8 mouse cellular contexts compared by ENCODE assay signal in the genomic region with DNA sequence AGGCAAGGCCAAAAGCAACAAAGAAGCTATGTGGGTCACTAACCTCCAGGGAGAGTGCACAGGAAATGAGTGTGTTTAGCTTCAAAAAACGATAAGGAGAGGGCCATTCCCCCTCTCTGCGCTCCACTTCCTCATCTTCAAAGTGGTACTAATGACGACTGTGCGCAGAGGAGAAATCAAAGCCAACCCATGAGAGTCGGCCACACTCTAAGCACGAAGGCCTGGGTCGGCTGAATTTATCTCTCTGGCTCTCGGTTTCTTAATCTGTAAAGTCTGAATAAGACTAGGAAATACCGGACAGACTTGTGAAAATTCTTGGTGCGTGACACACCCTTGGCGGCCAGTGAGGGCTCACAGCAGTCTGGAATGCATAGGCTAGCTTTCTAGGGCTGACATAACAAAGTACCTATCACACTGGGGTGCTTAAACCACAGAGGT.
DNase-seq lines count a peak whose midpoint lies in the region; ATAC-seq and TF ChIP-seq lines count a peak whose summit lies in the region.

No protein-coding gene starts in this region.

- H3K36me3 ChIP-seq in heart, embryonic 16.5 days (ENCODE audit: control insufficient read depth, insufficient read depth) = no peaks in the 10 kb centered on the region
- H3K36me3 ChIP-seq in limb, embryonic 14.5 days (ENCODE audit: control insufficient read depth, insufficient read depth, low read length) = no peaks in the 10 kb centered on the region
- H3K36me3 ChIP-seq in midbrain, embryonic 14.5 days (ENCODE audit: control insufficient read depth, insufficient read depth, low read length) = no peaks in the 10 kb centered on the region

- no peak for TF ChIP-seq POLR2A in limb, embryonic 14.5 days (IDR thresholded peaks at IDR 0.05; ENCODE audit: borderline replicate concordance, extremely low read depth, insufficient read depth, insufficient read length)

- 0 out of 2 replicates have a peak overlapping the region, but pooled peaks have one; percentile 24 for H3K4me2 ChIP-seq in heart, embryonic 16.5 days (ENCODE audit: low read depth, low read length)
- no peak overlapping the region; the same call in 1 of the 2 replicates for H3K4me2 ChIP-seq in limb, embryonic 14.5 days (replicated peaks; ENCODE audit: low read depth, low read length, severe bottlenecking)
- H3K4me2 ChIP-seq in midbrain, embryonic 14.5 days (ENCODE audit: low read length) = no peak overlapping the region

- H3K27me3 ChIP-seq in heart, embryonic 16.5 days (ENCODE audit: control insufficient read depth, insufficient read depth, low read length) = no peaks in the 10 kb centered on the region
- no peaks in the 10 kb centered on the region for H3K27me3 ChIP-seq in limb, embryonic 14.5 days (ENCODE audit: control insufficient read depth, insufficient read depth, low read length)
- no peaks in the 10 kb centered on the region for H3K27me3 ChIP-seq in midbrain, embryonic 14.5 days (ENCODE audit: control insufficient read depth, insufficient read depth, low read length)

- no peaks in the 10 kb centered on the region; the same call in 1 of the 2 replicates for H3K9me3 ChIP-seq in heart, embryonic 16.5 days (replicated peaks; ENCODE audit: control insufficient read depth, low read length)
- no peaks in the 10 kb centered on the region for H3K9me3 ChIP-seq in limb, embryonic 14.5 days (ENCODE audit: control insufficient read depth, low read length)
- H3K9me3 ChIP-seq in midbrain, embryonic 14.5 days (ENCODE audit: control insufficient read depth, low read length) = no peaks in the 10 kb centered on the region

- peak overlapping the region; percentile 24; the same call in 1 of the 2 replicates for H3K9ac ChIP-seq in heart, embryonic 16.5 days (ENCODE audit: low read length)
- H3K9ac ChIP-seq in limb, embryonic 14.5 days (ENCODE audit: low read depth, low read length, severe bottlenecking) = no peak overlapping the region
- H3K9ac ChIP-seq in midbrain, embryonic 14.5 days (replicated peaks; ENCODE audit: low read length) = no peak overlapping the region

- DNase-seq in 3T3-L1 (ENCODE audit: low read depth, low spot score) = peak; percentile 96
- peak; percentile 70 for DNase-seq in Muller cell, postnatal 12 days (ENCODE audit: inconsistent ontology term)
- DNase-seq in limb, embryonic 14.5 days (ENCODE audit: low spot score) = peak; percentile 42
- no peak for DNase-seq in right cerebral cortex, adult 18-20 months
- no peak for DNase-seq in cerebellum, postnatal 4 days (ENCODE audit: low spot score in 2 of 2)
- no peak for DNase-seq in midbrain, embryonic 14.5 days

- ATAC-seq in heart, embryonic 16.5 days (replicated peaks; ENCODE audit: extremely low read depth, insufficient read depth, low FRiP score) = peak; percentile 81
- peak; percentile 55; the same call in 1 of the 2 replicates for ATAC-seq in limb, embryonic 14.5 days (ENCODE audit: low FRiP score, low read depth)
- peak; percentile 41; the same call in 1 of the 2 replicates for ATAC-seq in neutrophil, adult 5-6 weeks (ENCODE audit: extremely low read depth, insufficient number of reproducible peaks, low FRiP score, poor library complexity, severe bottlenecking)
- no peak for ATAC-seq in midbrain, embryonic 14.5 days (ENCODE audit: low FRiP score, low TSS enrichment)

- H3K27ac ChIP-seq in heart, embryonic 16.5 days (ENCODE audit: low read length) = peak overlapping the region; percentile 77
- H3K27ac ChIP-seq in limb, embryonic 14.5 days (replicated peaks; ENCODE audit: low read depth, low read length) = 0 out of 2 replicates have a peak overlapping the region, but pooled peaks have one; percentile 28
- H3K27ac ChIP-seq in midbrain, embryonic 14.5 days (replicated peaks; ENCODE audit: low read depth, low read length) = no peak overlapping the region

- peaks cover 33% of the 10 kb centered on the region for H3K4me1 ChIP-seq in heart, embryonic 16.5 days (ENCODE audit: control insufficient read depth, insufficient read depth, low read length)
- peaks cover 9% of the 10 kb centered on the region for H3K4me1 ChIP-seq in limb, embryonic 14.5 days (ENCODE audit: control insufficient read depth, insufficient read depth, low read length)
- H3K4me1 ChIP-seq in midbrain, embryonic 14.5 days (ENCODE audit: control insufficient read depth, insufficient read depth, low read length) = 0 out of 2 replicates have a peak, but pooled peaks cover 3% of the 10 kb centered on the region

- H3K4me3 ChIP-seq in heart, embryonic 16.5 days (ENCODE audit: low read length) = no peak overlapping the region
- no peak overlapping the region for H3K4me3 ChIP-seq in limb, embryonic 14.5 days (replicated peaks; ENCODE audit: low read length)
- H3K4me3 ChIP-seq in midbrain, embryonic 14.5 days (replicated peaks; ENCODE audit: low read depth, low read length) = no peak overlapping the region

- WGBS in heart, embryonic 16.5 days = 11% methylated on average over 11 of the region's 11 CpGs
- WGBS in limb, embryonic 14.5 days = 19% methylated on average over 11 of the region's 11 CpGs
- 51% methylated on average over 11 of the region's 11 CpGs for WGBS in midbrain, embryonic 14.5 days

Comparison
In these comparisons a context has a peak if more than half of its experiments do, and no peak if none do; other contexts are left out.
1. DNase-seq: peak in 3T3-L1 (single experiment), Muller cell, postnatal 12 days (single experiment) and limb, embryonic 14.5 days (single experiment); none in right cerebral cortex, adult 18-20 months (single experiment), cerebellum, postnatal 4 days (0 of 2) and midbrain, embryonic 14.5 days (single experiment).